Mouse (Mus musculus) small intestine, adult 2 months (tissue): ENCODE measurements around the gene Gm20662.

Source experiments
- CTCF ChIP-seq: fragments of 200-500 bp; IDR thresholded peaks from 2 replicates; pipeline ENCODE4 v1.5.1; 2012; ENCODE audit warnings: low read depth, mild to moderate bottlenecking, control low read depth, inconsistent platforms, low read length, moderate library complexity, mixed read lengths; ENCODE audit not compliant: insufficient replicate concordance, insufficient read length; ENCODE audit errors: extremely low read depth
- POLR2A ChIP-seq: fragments of 200-500 bp; IDR thresholded peaks from 2 replicates; pipeline ENCODE4 v1.6.1; 2012; ENCODE audit warnings: low read depth, mild to moderate bottlenecking, control low read depth, inconsistent platforms, low read length, moderate library complexity

DNA sequence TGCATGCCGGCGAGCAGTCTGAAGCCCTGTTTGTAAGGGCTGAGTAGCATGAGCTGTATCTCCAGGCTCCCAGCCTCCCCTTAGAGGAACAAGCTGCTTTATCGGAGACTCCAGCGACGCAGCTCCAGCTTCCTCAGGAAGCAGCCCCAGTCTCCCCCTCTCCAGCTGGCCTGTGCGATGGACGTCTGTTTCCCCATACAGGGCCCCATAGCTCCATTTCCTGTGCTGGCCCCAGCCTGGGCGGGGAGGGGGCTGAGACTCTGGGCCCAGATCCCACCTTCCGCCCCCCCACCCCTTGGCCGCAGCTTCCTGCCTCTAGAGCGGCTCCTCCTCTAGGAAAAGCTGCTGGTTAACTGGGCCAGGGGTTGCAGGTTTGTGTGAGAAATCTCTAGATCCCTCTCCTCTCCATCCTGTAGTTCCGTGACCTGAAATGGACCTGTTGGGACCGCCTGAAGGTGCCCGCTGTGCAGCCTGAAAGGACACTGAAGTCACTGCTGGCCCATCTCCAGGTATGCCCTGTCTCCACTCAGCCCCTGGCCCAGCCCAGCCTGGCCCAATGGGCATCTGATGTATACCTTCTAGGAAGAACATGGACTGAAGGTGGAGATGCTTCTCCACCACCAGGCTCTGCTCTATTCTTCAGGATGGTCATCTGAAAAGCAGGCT, 13.3 kb upstream of the Gm20662 start, which contains the start of gene Gm20661:
- no peak for TF ChIP-seq CTCF
- TF ChIP-seq POLR2A: no peak
